Mouse (Mus musculus): ENCODE results near the gene Colec11. TPM values are rescaled to one million over a fixed set of nuclear protein-coding genes. Genes with fewer than 3 reads are reported as not detected.

Colec11 gene
- 0.21 and 0.51 TPM in 2 replicates for polyA plus RNA-seq (2014; fragmentation: Nextera tagmentation; extraction: Ambion mirVana)

- Histone ChIP-seq H3K9ac (ENCODE audit: low read depth, low read length) (no peak within 1 kb of the TSS), H3K27me3 (ENCODE audit: control insufficient read depth, insufficient read depth, low read length) (no peaks in the 10 kb centered on the region), H3K4me1 (replicated peaks; ENCODE audit: control insufficient read depth, insufficient read depth, low read length) (no peaks in the 10 kb centered on the region), H3K4me3 (ENCODE audit: low read depth, low read length) (no peak within 1 kb of the TSS), H3K36me3 (ENCODE audit: control insufficient read depth, insufficient read depth, low read length) (no peaks in the 10 kb centered on the region), H3K27ac (ENCODE audit: low read depth, low read length) (no peak within 1 kb of the TSS), H3K9me3 (ENCODE audit: control insufficient read depth, low read length) (no peaks in the 10 kb centered on the region), H3K4me2 (replicated peaks; ENCODE audit: low read depth, low read length) (no peak within 1 kb of the TSS)
- 63% methylated on average over 5 of the region's 5 CpGs for WGBS
- DNase-seq (ENCODE audit: low spot score) (no peak), ATAC-seq (ENCODE audit: low FRiP score) (no peak)
These were observed at the start of gene Colec11 for GRCm38 (mm10) chr12:28623195-28623594. Gene Colec11 (minus strand): TSS chr12:28623377.

GRCm38 (mm10) chr12:28667287-28667686, 44.1 kb upstream of the Colec11 start:
- WGBS = 49% methylated on average over 8 of the region's 8 CpGs
- Histone ChIP-seq H3K9ac (ENCODE audit: low read depth, low read length) (no peak overlapping the region), H3K36me3 (ENCODE audit: control insufficient read depth, insufficient read depth, low read length) (no peaks in the 10 kb centered on the region), H3K4me3 (ENCODE audit: low read depth, low read length) (no peak overlapping the region), H3K4me2 (replicated peaks; ENCODE audit: low read depth, low read length) (no peak overlapping the region), H3K4me1 (replicated peaks; ENCODE audit: control insufficient read depth, insufficient read depth, low read length) (no peaks in the 10 kb centered on the region), H3K27ac (ENCODE audit: low read depth, low read length) (no peak overlapping the region), H3K9me3 (ENCODE audit: control insufficient read depth, low read length) (no peaks in the 10 kb centered on the region), H3K27me3 (ENCODE audit: control insufficient read depth, insufficient read depth, low read length) (no peaks in the 10 kb centered on the region)
- DNase-seq (ENCODE audit: low spot score) (no peak), ATAC-seq (ENCODE audit: low FRiP score) (no peak)

GRCm38 (mm10) chr12:28666734-28667133, 43.6 kb upstream of the Colec11 start:
- no peak overlapping the region for H3K4me2 ChIP-seq (replicated peaks; ENCODE audit: low read depth, low read length)

GRCm38 (mm10) chr12:28662628-28663027, 39.5 kb upstream of the Colec11 start:
- WGBS = 83% methylated on average over 4 of the region's 4 CpGs
- Histone ChIP-seq H3K9me3 (ENCODE audit: control insufficient read depth, low read length) (no peaks in the 10 kb centered on the region), H3K9ac (ENCODE audit: low read depth, low read length) (no peak overlapping the region), H3K4me3 (ENCODE audit: low read depth, low read length) (no peak overlapping the region), H3K36me3 (ENCODE audit: control insufficient read depth, insufficient read depth, low read length) (0 out of 2 replicates have a peak, but pooled peaks cover 3% of the 10 kb centered on the region), H3K4me1 (replicated peaks; ENCODE audit: control insufficient read depth, insufficient read depth, low read length) (no peaks in the 10 kb centered on the region), H3K4me2 (replicated peaks; ENCODE audit: low read depth, low read length) (no peak overlapping the region), H3K27me3 (ENCODE audit: control insufficient read depth, insufficient read depth, low read length) (no peaks in the 10 kb centered on the region), H3K27ac (ENCODE audit: low read depth, low read length) (no peak overlapping the region)
- no peak for ATAC-seq (ENCODE audit: low FRiP score)
- no peak for DNase-seq (ENCODE audit: low spot score)

More at GRCm38 (mm10) chr12:28666734-28667133, 43.6 kb upstream of the Colec11 start:
- Histone ChIP-seq H3K27ac (ENCODE audit: low read depth, low read length) (no peak overlapping the region), H3K36me3 (ENCODE audit: control insufficient read depth, insufficient read depth, low read length) (no peaks in the 10 kb centered on the region), H3K4me3 (ENCODE audit: low read depth, low read length) (no peak overlapping the region), H3K9me3 (ENCODE audit: control insufficient read depth, low read length) (no peaks in the 10 kb centered on the region), H3K4me1 (replicated peaks; ENCODE audit: control insufficient read depth, insufficient read depth, low read length) (no peaks in the 10 kb centered on the region), H3K27me3 (ENCODE audit: control insufficient read depth, insufficient read depth, low read length) (no peaks in the 10 kb centered on the region), H3K9ac (ENCODE audit: low read depth, low read length) (no peak overlapping the region)
- WGBS = 78% methylated on average over 4 of the region's 4 CpGs
- no peak for ATAC-seq (ENCODE audit: low FRiP score)
- no peak for DNase-seq (ENCODE audit: low spot score)

- H3K27ac ChIP-seq (ENCODE audit: low read depth, low read length) = 0 out of 2 replicates have a peak within 1 kb of the TSS, but pooled peaks have one; percentile 54
- peak within 1 kb of the TSS; percentile 51 for H3K4me2 ChIP-seq (replicated peaks; ENCODE audit: low read depth, low read length)
- peak within 1 kb of the TSS; percentile 82 for H3K9ac ChIP-seq (ENCODE audit: low read depth, low read length)
- peak; percentile 95 for DNase-seq (ENCODE audit: low spot score)
- 0 out of 2 replicates have a peak, but pooled peaks cover 4% of the 10 kb centered on the region for H3K4me1 ChIP-seq (replicated peaks; ENCODE audit: control insufficient read depth, insufficient read depth, low read length)
- ATAC-seq (ENCODE audit: low FRiP score) = peak; percentile 93
- WGBS = 2% methylated on average over 52 of the region's 52 CpGs
- H3K4me3 ChIP-seq (ENCODE audit: low read depth, low read length) = peak within 1 kb of the TSS; percentile 80
- no peaks in the 10 kb centered on the region for H3K9me3 ChIP-seq (ENCODE audit: control insufficient read depth, low read length)
- H3K27me3 ChIP-seq (ENCODE audit: control insufficient read depth, insufficient read depth, low read length) = no peaks in the 10 kb centered on the region
- 0 out of 2 replicates have a peak, but pooled peaks cover 1% of the 10 kb centered on the region for H3K36me3 ChIP-seq (ENCODE audit: control insufficient read depth, insufficient read depth, low read length)
These were observed 26.2 kb upstream of the Colec11 start, which contains the start of gene Rnaseh1 for GRCm38 (mm10) chr12:28649141-28650110. Gene Rnaseh1 (plus strand): TSS chr12:28649602.

- Histone ChIP-seq H3K9ac (ENCODE audit: low read depth, low read length) (no peak overlapping the region), H3K4me3 (ENCODE audit: low read depth, low read length) (no peak overlapping the region), H3K36me3 (ENCODE audit: control insufficient read depth, insufficient read depth, low read length) (peaks cover 2% of the 10 kb centered on the region; the same call in 1 of the 2 replicates), H3K4me1 (replicated peaks; ENCODE audit: control insufficient read depth, insufficient read depth, low read length) (0 out of 2 replicates have a peak, but pooled peaks cover 4% of the 10 kb centered on the region), H3K27ac (ENCODE audit: low read depth, low read length) (no peak overlapping the region), H3K4me2 (replicated peaks; ENCODE audit: low read depth, low read length) (no peak overlapping the region), H3K9me3 (ENCODE audit: control insufficient read depth, low read length) (no peaks in the 10 kb centered on the region), H3K27me3 (ENCODE audit: control insufficient read depth, insufficient read depth, low read length) (no peaks in the 10 kb centered on the region)
- DNase-seq (ENCODE audit: low spot score) = no peak
- ATAC-seq (ENCODE audit: low FRiP score) = no peak
- WGBS = 74% methylated on average over 2 of the region's 2 CpGs
These were observed 15.6 kb upstream of the Colec11 start for GRCm38 (mm10) chr12:28638778-28639177.

GRCm38 (mm10) chr12:28636543-28636942, 13.4 kb upstream of the Colec11 start:
- peak overlapping the region; percentile 43; the same call in 1 of the 2 replicates for H3K4me2 ChIP-seq (replicated peaks; ENCODE audit: low read depth, low read length)
- WGBS = 87% methylated on average over 6 of the region's 6 CpGs
- no peaks in the 10 kb centered on the region for H3K27me3 ChIP-seq (ENCODE audit: control insufficient read depth, insufficient read depth, low read length)
- ATAC-seq (ENCODE audit: low FRiP score) (no peak), DNase-seq (ENCODE audit: low spot score) (no peak)
- no peaks in the 10 kb centered on the region for H3K9me3 ChIP-seq (ENCODE audit: control insufficient read depth, low read length)
- H3K4me3 ChIP-seq (ENCODE audit: low read depth, low read length) = peak overlapping the region; percentile 92
- no peak overlapping the region for H3K9ac ChIP-seq (ENCODE audit: low read depth, low read length)
- peaks cover 7% of the 10 kb centered on the region; the same call in 1 of the 2 replicates for H3K36me3 ChIP-seq (ENCODE audit: control insufficient read depth, insufficient read depth, low read length)
- H3K4me1 ChIP-seq (replicated peaks; ENCODE audit: control insufficient read depth, insufficient read depth, low read length) = 0 out of 2 replicates have a peak, but pooled peaks cover 4% of the 10 kb centered on the region
- no peak overlapping the region for H3K27ac ChIP-seq (ENCODE audit: low read depth, low read length)

- ATAC-seq (ENCODE audit: low FRiP score) = peak; percentile 96
- 6% methylated on average over 69 of the region's 69 CpGs for WGBS
- H3K36me3 ChIP-seq (ENCODE audit: control insufficient read depth, insufficient read depth, low read length) = peaks cover 7% of the 10 kb centered on the region; the same call in 1 of the 2 replicates
These were observed 12.6 kb upstream of the Colec11 start, which contains the start of gene Rps7 for GRCm38 (mm10) chr12:28635535-28636476. Gene Rps7 (minus strand): TSS chr12:28635953.

More at GRCm38 (mm10) chr12:28635535-28636476, 12.6 kb upstream of the Colec11 start, which contains the start of gene Rps7:
- Histone ChIP-seq H3K4me3 (ENCODE audit: low read depth, low read length) (peak within 1 kb of the TSS; percentile 92), H3K27me3 (ENCODE audit: control insufficient read depth, insufficient read depth, low read length) (no peaks in the 10 kb centered on the region), H3K27ac (ENCODE audit: low read depth, low read length) (peak within 1 kb of the TSS; percentile 82), H3K9me3 (ENCODE audit: control insufficient read depth, low read length) (no peaks in the 10 kb centered on the region), H3K4me2 (replicated peaks; ENCODE audit: low read depth, low read length) (peak within 1 kb of the TSS; percentile 67), H3K4me1 (replicated peaks; ENCODE audit: control insufficient read depth, insufficient read depth, low read length) (0 out of 2 replicates have a peak, but pooled peaks cover 4% of the 10 kb centered on the region), H3K9ac (ENCODE audit: low read depth, low read length) (peak within 1 kb of the TSS; percentile 98)
- peak; percentile 94 for DNase-seq (ENCODE audit: low spot score)

All from hindbrain, embryonic 11.5 days (tissue).